Mouse (Mus musculus) megakaryocyte, embryonic 14.5 days (primary cell): ENCODE measurements at regions not wholly inside any gene's neighbourhood (a gene's known extent, or its start where the extent isn't known, plus 50 kb on each side); places are given as distances from the start of the nearest gene placed in this dataset.

ENCODE experiments used
- FLI1 ChIP-seq: IDR thresholded peaks from 2 replicates; pipeline ENCODE4 v1.6.1; 2012; ENCODE audit warnings: low read length, inconsistent platforms, mixed read lengths
- GATA1 ChIP-seq: IDR thresholded peaks from 3 replicates; pipeline ENCODE4 v1.6.1; 2012; ENCODE audit warnings: mixed read lengths, low read length, inconsistent platforms, borderline replicate concordance

DNA sequence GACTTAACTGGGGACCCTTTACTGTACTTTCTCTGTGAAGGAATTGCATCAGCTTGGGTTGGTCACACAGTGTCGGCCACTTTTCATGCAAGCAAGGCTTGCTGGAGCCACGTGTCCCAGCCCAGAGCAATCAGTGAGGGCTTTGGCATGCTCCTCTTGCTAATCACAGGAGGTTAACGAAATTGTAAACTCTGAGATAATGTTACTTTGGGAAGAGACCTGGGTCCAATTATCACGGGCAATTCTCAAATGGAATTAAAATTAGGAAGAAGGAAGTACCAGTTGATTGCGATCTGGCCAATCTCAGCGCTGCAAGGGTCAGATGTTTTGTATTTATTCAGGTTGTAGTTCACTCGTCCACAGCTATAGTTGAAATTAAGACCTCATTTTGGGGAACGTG, 153.2 kb downstream of the Dusp6 start:
- TF ChIP-seq GATA1 = no peak
- no peak for TF ChIP-seq FLI1
